Mouse (Mus musculus) adipocyte (in vitro differentiated cells): Measurements from ENCODE around the gene Aass.
"Not testable (repeated sequence)": the region's sequence is repeated elsewhere in the genome, so short reads cannot be mapped to it uniquely, and the experiment has no call there.

Experiments used
- DNase-seq: peaks from one replicate; pipeline ENCODE4 v3.0.0-alpha.2; 2016; ENCODE audit warnings: low spot score

Aass gene

DNA sequence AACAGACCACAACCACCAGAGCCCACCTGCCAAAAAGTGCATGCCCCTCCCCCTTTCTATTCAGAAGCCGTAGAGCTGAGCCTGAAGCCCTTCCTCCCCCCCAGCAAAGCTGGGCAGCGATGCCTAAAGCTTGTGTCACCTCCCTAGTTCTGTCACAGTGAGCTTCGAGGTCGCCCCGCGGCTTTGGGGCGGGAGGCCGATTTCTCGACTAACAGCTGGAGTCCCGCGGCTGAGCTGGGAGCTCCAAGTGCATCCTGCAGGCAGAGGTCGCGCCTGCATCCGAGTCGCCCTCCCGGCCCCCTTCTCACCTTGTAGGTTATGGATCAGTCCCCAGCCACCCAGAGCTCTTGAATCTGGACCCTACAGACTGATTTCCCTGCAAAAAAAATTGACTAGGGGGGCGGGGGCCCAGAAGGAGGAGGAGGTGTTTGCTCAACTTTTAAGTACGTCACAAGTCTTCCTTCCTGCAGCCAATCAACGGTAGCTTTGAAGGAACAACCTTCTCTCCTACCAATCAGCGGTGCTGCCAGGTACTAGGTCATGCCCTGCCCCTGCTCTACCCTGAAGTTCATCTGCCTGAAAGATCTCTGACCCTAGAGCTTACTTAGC, at the start of gene Aass:
Gene Aass, minus strand, starts transcription at position 414 of the 609 bp plus-strand sequence.
- DNase-seq = no peak

GRCm38 (mm10) chr6:23180096-23180495, 47.3 kb upstream of the Aass start:
- DNase-seq = peak; percentile 20

DNA sequence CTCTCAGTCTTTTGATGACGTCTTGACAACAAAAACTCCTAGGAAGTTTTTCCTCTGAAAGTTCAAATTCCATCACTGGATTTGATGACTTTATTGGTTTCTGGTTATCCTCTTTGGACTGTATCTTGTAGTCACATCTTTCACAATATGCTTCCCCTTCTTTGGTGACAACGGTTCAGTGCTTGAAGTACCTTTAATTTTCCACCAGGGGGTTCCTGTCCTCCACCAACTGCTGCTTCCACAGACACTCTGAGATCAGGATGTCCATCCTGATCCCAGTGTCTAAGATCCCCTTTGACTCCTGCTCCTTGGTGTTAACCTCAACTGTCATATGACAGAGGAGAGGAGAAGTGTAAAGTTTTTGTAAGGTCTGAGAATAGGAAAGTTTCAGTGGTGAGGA, 31.0 kb upstream of the Aass start:
- DNase-seq = not testable (repeated sequence)

GRCm38 (mm10) chr6:23156357-23156756, 23.6 kb upstream of the Aass start:
- not testable (repeated sequence) for DNase-seq

DNA sequence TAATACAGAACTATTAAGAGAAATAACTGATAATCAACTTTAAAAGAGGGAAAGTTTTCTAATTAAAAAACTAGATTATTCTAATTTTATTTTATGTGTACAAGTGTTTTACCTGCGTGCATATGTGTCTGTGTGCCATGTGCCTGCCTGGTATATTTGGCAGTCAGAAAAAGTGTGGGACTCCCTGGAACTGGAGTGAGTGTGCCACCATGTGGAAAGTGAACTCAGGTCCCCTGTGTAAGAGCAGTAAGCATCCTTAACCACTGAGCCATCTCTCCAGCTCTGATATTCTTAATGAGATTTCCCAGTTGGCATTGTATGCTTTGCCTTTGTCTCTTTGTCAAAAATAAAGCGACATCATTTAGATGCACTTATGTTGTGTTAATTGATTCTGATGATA, 20.3 kb upstream of the Aass start:
- DNase-seq = no peak

- DNase-seq = no peak
Observed at GRCm38 (mm10) chr6:23147221-23147620, 14.4 kb upstream of the Aass start.

GRCm38 (mm10) chr6:23143980-23144379, 11.2 kb upstream of the Aass start:
- DNase-seq = no peak

GRCm38 (mm10) chr6:23131015-23131414, 1.8 kb downstream of the Aass start:
- no peak for DNase-seq

DNA sequence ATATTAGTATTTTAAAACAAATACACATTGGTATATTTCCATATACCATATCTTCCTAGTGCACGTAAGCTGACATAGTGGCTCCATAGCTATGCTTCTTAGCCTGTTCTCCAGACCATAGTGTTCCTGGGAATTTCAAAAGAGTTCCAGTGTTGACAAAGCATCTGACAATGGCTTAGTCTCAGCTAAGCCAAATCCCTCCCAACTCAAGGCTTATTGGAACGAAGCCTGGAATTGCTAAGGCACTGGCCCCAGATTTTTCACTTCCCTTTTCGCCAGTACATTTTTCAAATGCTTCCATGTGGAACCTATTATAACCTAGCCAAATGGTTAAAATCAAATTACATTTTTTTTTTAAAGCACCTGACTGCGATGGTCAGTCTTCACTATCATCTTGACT, 3.6 kb downstream of the Aass start:
- DNase-seq = no peak

DNA sequence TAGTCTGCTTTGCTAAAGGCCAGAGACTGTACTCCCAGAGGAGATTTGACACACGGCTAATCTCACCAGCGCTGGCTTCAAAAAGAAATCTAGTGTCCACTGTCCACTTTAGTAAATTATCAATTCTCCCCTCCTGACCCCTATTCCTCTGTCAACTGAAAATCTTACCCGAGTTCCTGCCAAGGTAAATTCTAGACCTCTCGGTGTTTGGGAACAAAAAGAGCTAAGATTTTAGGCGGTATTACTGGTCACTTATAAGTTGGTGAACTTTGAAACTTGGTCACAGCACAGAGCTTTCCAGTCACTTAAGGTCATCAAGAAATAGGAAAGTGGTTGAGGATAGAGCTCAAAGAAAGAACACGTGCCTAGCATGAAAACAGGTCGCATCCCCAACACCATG, 6.1 kb downstream of the Aass start:
- DNase-seq = no peak

DNA sequence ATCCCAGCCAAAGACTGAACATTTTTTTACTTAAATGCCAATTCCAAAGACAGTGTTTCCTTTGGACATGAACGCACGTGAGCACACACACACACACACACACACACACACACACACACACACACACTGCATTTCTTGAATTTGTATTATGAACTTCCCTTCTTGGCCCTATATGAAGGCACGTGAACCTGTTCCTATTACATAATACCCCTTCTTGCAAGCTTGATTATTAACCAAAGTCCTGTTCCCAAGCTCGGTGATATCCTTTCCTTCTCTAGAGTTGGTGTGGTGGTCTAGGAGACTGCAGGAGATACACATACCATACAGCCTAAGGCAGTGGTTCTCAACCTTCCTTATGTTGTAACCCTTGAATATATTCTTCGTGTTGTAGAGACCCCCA, 7.0 kb downstream of the Aass start:
- no peak for DNase-seq

- no peak for DNase-seq
Observed at GRCm38 (mm10) chr6:23124823-23125222, 8.0 kb downstream of the Aass start.

GRCm38 (mm10) chr6:23122934-23123333, 9.9 kb downstream of the Aass start:
- no peak for DNase-seq

- no peak for DNase-seq
Observed at GRCm38 (mm10) chr6:23114781-23115180, 18.0 kb downstream of the Aass start.

GRCm38 (mm10) chr6:23107069-23107468, 25.7 kb downstream of the Aass start:
- DNase-seq = no peak

DNA sequence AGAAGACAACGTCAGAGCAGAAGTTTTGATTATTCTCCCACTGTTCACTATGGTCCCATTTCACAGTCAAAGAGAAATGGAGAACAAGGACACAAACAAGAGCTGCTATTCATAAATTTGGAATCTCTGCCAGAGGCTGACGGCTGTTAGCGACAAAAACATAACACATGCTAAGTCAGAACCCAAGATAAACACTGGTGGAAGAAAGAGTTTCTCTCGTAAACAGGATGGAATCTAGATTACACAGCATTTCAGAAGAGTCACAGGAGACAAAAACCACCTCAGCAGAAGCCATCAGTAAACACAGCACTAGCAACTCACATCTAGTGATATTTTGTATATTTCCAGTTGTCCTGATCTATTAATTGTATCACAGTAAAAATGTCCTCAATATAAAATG, 26.4 kb downstream of the Aass start:
- no peak for DNase-seq

DNA sequence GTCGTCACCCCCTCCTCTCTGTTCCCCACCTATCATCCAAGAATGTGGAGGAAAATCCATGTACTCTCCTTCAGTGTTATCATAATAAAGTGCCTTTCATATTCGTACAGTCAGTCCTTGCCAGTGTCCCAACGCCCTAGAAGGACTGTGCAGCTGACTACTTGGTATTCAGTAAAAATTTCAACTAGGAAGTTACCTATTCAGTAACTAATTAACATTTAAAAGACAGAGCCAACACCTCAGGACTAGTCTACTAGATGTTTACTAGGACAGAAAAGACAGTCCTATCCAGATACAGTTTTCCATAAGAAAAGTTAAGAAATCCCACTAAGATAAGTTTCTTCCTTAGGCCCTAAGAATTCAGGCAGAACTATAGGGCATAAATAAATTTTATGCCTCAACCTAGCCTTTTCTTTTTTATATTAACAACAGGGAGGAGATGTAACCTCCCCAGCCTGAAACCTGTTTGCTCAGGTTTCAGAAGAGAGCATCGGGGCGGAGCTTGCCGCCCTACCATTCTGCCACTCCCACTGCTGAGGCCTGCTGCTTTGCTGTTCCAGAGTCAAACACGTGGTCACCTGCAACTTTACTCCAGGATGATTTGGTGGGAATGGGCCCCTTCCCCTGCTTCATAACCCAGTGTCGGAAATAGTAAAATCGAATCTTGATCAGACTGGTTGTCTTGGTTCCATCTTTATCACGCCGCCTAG, 42.3 kb downstream of the Aass start:
- DNase-seq = not testable (repeated sequence)

GRCm38 (mm10) chr6:23089292-23089691, 43.5 kb downstream of the Aass start:
- DNase-seq = not testable (repeated sequence)

DNA sequence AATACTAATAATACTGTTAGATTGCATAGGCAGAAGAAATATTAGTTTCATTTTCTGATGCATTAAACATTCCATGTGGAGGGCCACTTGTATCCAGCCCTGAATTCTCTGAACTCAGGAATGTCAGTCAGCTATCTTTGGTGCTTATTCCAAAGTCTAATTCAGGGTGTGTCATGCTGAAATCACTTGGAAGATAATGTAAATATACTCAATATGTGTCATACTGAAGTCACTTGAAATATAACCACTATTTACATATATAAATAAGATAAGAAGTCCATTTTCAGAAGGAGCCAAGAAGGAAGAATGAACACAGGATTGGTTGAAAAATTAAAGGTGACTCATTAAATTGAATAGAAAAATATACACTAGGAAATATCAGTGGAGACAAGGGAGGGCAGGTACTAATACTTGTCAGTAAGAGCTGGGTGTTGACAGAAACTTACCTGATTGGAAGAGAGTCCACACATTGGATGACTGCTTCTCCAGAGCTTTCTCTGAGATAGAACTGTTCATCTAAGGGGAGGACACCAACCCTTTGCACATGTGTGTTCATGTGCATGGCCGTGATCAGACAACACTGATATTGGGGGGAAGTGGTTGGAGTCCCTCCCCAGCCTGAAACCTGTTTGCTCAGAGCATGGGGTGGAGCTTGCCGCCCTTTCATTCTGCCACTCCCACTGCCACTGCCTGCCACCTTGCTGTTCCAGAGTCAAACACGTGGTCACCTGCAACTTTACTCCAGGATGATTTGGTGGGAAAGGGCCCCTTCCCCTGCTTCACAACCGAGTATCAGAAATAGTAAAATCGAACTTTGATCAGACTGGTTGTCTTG, 48.0 kb downstream of the Aass start:
- DNase-seq = no peak

GRCm38 (mm10) chr6:23079991-23080680, 52.6 kb downstream of the Aass start:
- DNase-seq = no peak

DNA sequence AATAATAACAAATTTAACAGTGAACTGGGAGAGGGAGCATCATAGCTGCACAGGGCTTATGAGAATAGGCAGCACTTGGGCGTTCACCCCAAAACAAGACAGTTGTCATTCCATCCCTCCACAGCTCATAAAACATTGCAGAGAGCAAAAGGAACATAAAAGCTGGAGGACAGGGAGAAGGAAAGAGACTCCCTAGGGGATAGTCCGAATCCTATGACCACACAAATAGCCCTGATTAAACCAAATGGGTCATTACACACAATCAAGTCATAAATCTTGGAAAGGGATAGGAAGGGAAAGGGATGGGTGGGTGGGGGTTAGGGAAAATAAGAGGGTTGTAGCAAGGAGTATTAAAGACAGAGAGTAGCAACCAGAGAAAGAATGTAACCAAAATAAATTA, 54.5 kb downstream of the Aass start:
- DNase-seq = no peak

- DNase-seq = no peak
Observed at GRCm38 (mm10) chr6:23076060-23076459, 56.7 kb downstream of the Aass start.
